Comparison of ENCODE assay signal across 26 mouse cellular contexts in genomic region chr6:112835413-112835812, GRCm38 (mm10).
DNase-seq lines count a peak whose midpoint lies in the region; ATAC-seq lines count a peak whose summit lies in the region.
"Had no signal": no experiment of that assay in that cellular context is flagged by ENCODE, and none has a peak within 500 bp of the region (broad histone marks: within the 10 kb centered on the region; RNA-seq: fewer than 3 reads in every experiment).

No protein-coding gene starts in this region.

- H3K9me3 ChIP-seq in forebrain, embryonic 10.5 days: no peaks in the 10 kb centered on the region
- no peaks in the 10 kb centered on the region for H3K9me3 ChIP-seq in forebrain, embryonic 16.5 days (ENCODE audit: control insufficient read depth, low read length)
- H3K9me3 ChIP-seq in megakaryocyte, embryonic 14.5 days: no peaks in the 10 kb centered on the region
- H3K9me3 ChIP-seq in liver, embryonic 13.5 days (replicated peaks): no peaks in the 10 kb centered on the region
- no peaks in the 10 kb centered on the region for H3K9me3 ChIP-seq in midbrain, embryonic 16.5 days (replicated peaks; ENCODE audit: control insufficient read depth, low read length, poor library complexity, severe bottlenecking)
- H3K9me3 ChIP-seq: heart, embryonic 15.5 days; limb, embryonic 10.5 days; liver, embryonic 15.5 days had no signal

- H3K4me2 ChIP-seq in forebrain, embryonic 16.5 days (ENCODE audit: low read length): no peak overlapping the region
- H3K4me2 ChIP-seq in liver, embryonic 13.5 days: no peak overlapping the region
- no peak overlapping the region for H3K4me2 ChIP-seq in midbrain, embryonic 16.5 days (ENCODE audit: low read length)
- H3K4me2 ChIP-seq: heart, embryonic 15.5 days; liver, embryonic 15.5 days had no signal

- H3K4me1 ChIP-seq in forebrain, embryonic 10.5 days: peaks cover 64% of the 10 kb centered on the region
- H3K4me1 ChIP-seq in forebrain, embryonic 16.5 days (replicated peaks; ENCODE audit: control insufficient read depth, insufficient read depth, low read length): peaks cover 40% of the 10 kb centered on the region
- H3K4me1 ChIP-seq in megakaryocyte, embryonic 14.5 days: peaks cover 84% of the 10 kb centered on the region
- peaks cover 13% of the 10 kb centered on the region for H3K4me1 ChIP-seq in liver, embryonic 13.5 days (replicated peaks)
- H3K4me1 ChIP-seq in midbrain, embryonic 16.5 days (ENCODE audit: control insufficient read depth, insufficient read depth, low read length): peaks cover 40% of the 10 kb centered on the region
- H3K4me1 ChIP-seq: heart, embryonic 15.5 days; liver, embryonic 15.5 days had no signal

- DNase-seq in forebrain, embryonic 10.5 days (ENCODE audit: extremely low spot score, low spot score): no peak
- DNase-seq in liver, embryonic 13.5 days: peak; percentile 3
- no peak for DNase-seq in frontal cortex, adult 2 months (ENCODE audit: extremely low spot score in 1 of 2, low spot score in 1 of 2)
- DNase-seq in gastrocnemius, postnatal 14 days: no peak
- DNase-seq: adrenal gland, postnatal 10 days; cerebellum, adult 11 months; cerebellum, postnatal 10 days; gastrocnemius, postnatal 25 days; heart, adult 2 months; heart, postnatal 4 days; kidney, adult 9 months; kidney, postnatal 25 days; layer of hippocampus, adult 9-11 months; retina, postnatal 1 day; right cerebral cortex, postnatal 4 days had no signal

- H3K9ac ChIP-seq in forebrain, embryonic 16.5 days (replicated peaks; ENCODE audit: low read depth, low read length): no peak overlapping the region
- H3K9ac ChIP-seq in liver, embryonic 13.5 days: no peak overlapping the region
- no peak overlapping the region for H3K9ac ChIP-seq in midbrain, embryonic 16.5 days (ENCODE audit: low read depth, low read length)
- H3K9ac ChIP-seq: heart, embryonic 15.5 days; liver, embryonic 15.5 days had no signal

- 83% methylated on average over 4 of the region's 4 CpGs for WGBS in forebrain, embryonic 10.5 days
- 91% methylated on average over 4 of the region's 4 CpGs for WGBS in forebrain, embryonic 16.5 days
- 20% methylated on average over 4 of the region's 4 CpGs for WGBS in liver, embryonic 13.5 days (ENCODE audit: insufficient replicate concordance)
- 64% methylated on average over 4 of the region's 4 CpGs for WGBS in midbrain, embryonic 16.5 days

- H3K36me3 ChIP-seq in forebrain, embryonic 10.5 days (replicated peaks): 0 out of 2 replicates have a peak, but pooled peaks cover 6% of the 10 kb centered on the region
- H3K36me3 ChIP-seq in forebrain, embryonic 16.5 days (ENCODE audit: control insufficient read depth, insufficient read depth): no peaks in the 10 kb centered on the region
- peaks cover 40% of the 10 kb centered on the region for H3K36me3 ChIP-seq in megakaryocyte, embryonic 14.5 days (replicated peaks; ENCODE audit: low read length)
- H3K36me3 ChIP-seq in liver, embryonic 13.5 days: no peaks in the 10 kb centered on the region
- no peaks in the 10 kb centered on the region for H3K36me3 ChIP-seq in midbrain, embryonic 16.5 days (ENCODE audit: control insufficient read depth, insufficient read depth, low read length)
- H3K36me3 ChIP-seq: heart, embryonic 15.5 days; limb, embryonic 10.5 days; liver, embryonic 15.5 days had no signal

- intact Hi-C loops in gastrocnemius, postnatal 14 days (cut with DNase I; ENCODE audit: low total_unique reads): no loop called here

- no peaks in the 10 kb centered on the region for H3K27me3 ChIP-seq in forebrain, embryonic 10.5 days (ENCODE audit: poor library complexity, severe bottlenecking)
- H3K27me3 ChIP-seq in forebrain, embryonic 16.5 days (replicated peaks; ENCODE audit: control insufficient read depth, insufficient read depth, low read length): no peaks in the 10 kb centered on the region
- no peaks in the 10 kb centered on the region for H3K27me3 ChIP-seq in megakaryocyte, embryonic 14.5 days (replicated peaks)
- no peaks in the 10 kb centered on the region for H3K27me3 ChIP-seq in liver, embryonic 13.5 days
- no peaks in the 10 kb centered on the region for H3K27me3 ChIP-seq in midbrain, embryonic 16.5 days (ENCODE audit: control insufficient read depth, insufficient read depth, low read depth, low read length)
- H3K27me3 ChIP-seq: heart, embryonic 15.5 days; liver, embryonic 15.5 days had no signal

- no peak for ATAC-seq in forebrain, embryonic 16.5 days
- no peak for ATAC-seq in megakaryocyte, adult 5-6 weeks (ENCODE audit: poor library complexity, severe bottlenecking)
- peak; percentile 59 for ATAC-seq in liver, embryonic 13.5 days (ENCODE audit: low read depth)
- ATAC-seq in midbrain, embryonic 16.5 days: no peak
- ATAC-seq: activated CD4-positive, CD25-positive, alpha-beta regulatory T cell, adult 4 months; CD4-positive, CD25-positive, alpha-beta regulatory T cell, adult 4 months; lung, postnatal 0 days had no signal

- peak overlapping the region; percentile 56; the same call in 1 of the 2 replicates for H3K27ac ChIP-seq in forebrain, embryonic 10.5 days
- H3K27ac ChIP-seq in forebrain, embryonic 16.5 days (ENCODE audit: low read length): no peak overlapping the region
- H3K27ac ChIP-seq in liver, embryonic 13.5 days: no peak overlapping the region; the same call in 1 of the 2 replicates
- 0 out of 2 replicates have a peak overlapping the region, but pooled peaks have one; percentile 4 for H3K27ac ChIP-seq in midbrain, embryonic 16.5 days (ENCODE audit: low read length)
- H3K27ac ChIP-seq: heart, adult 2 months; heart, embryonic 15.5 days; left cerebral cortex, adult 2 months; limb, embryonic 10.5 days; liver, embryonic 15.5 days had no signal

- H3K4me3 ChIP-seq in forebrain, embryonic 10.5 days: no peak overlapping the region
- H3K4me3 ChIP-seq in forebrain, embryonic 16.5 days (replicated peaks; ENCODE audit: low read length): no peak overlapping the region
- peak overlapping the region; percentile 90 for H3K4me3 ChIP-seq in megakaryocyte, embryonic 14.5 days (replicated peaks)
- no peak overlapping the region for H3K4me3 ChIP-seq in liver, embryonic 13.5 days (replicated peaks)
- H3K4me3 ChIP-seq in midbrain, embryonic 16.5 days (ENCODE audit: low read depth, low read length): no peak overlapping the region
- H3K4me3 ChIP-seq: heart, adult 2 months; heart, embryonic 15.5 days; left cerebral cortex, adult 2 months; limb, embryonic 10.5 days; liver, embryonic 15.5 days had no signal

Comparison
In these comparisons a context has a peak if more than half of its experiments do, and no peak if none do; other contexts are left out.
1. H3K27ac ChIP-seq: peak in forebrain, embryonic 10.5 days (single experiment) and midbrain, embryonic 16.5 days (single experiment); none in forebrain, embryonic 16.5 days (single experiment) and liver, embryonic 13.5 days (single experiment).